Mouse (Mus musculus) bone marrow, adult 2 months (tissue): ENCODE data around the gene Pkd1l3. TPM values are rescaled to one million over a fixed set of nuclear protein-coding genes. Genes with fewer than 3 reads are reported as not detected.

Experiments
- H3K27ac ChIP-seq: fragments of 200-500 bp; 2 replicates; pipeline ENCODE4 v1.5.1; 2012; ENCODE audit warnings: low read depth, mild to moderate bottlenecking, control low read depth, inconsistent platforms, low read length; ENCODE audit not compliant: control insufficient read depth, poor library complexity, insufficient read depth
- H3K4me1 ChIP-seq: fragments of 200-500 bp; 2 replicates; pipeline ENCODE4 v1.6.1; 2011; ENCODE audit warnings: low read length; ENCODE audit not compliant: control insufficient read depth, insufficient read depth
- H3K4me3 ChIP-seq: fragments of 200-500 bp; replicated peaks from 2 replicates; pipeline ENCODE3; 2011; ENCODE audit warnings: mild to moderate bottlenecking, low read depth, low read length, control low read depth; ENCODE audit not compliant: control insufficient read depth
- CTCF ChIP-seq: fragments of 200-500 bp; IDR thresholded peaks from 2 replicates; pipeline ENCODE4 v1.5.1; 2011; ENCODE audit warnings: low read length, control low read depth; ENCODE audit not compliant: control insufficient read depth, insufficient read depth
- POLR2A ChIP-seq: fragments of 200-500 bp; IDR thresholded peaks from 2 replicates; pipeline ENCODE4 v1.6.1; 2011; ENCODE audit warnings: low read depth, mild to moderate bottlenecking, control low read depth, low read length, borderline replicate concordance; ENCODE audit not compliant: control insufficient read depth
- WGBS: fragments of 180-500 bp; shearing (Covaris S2); methylation state at CpG from one replicate; pipeline ENCODE4 v1.1.7; 2018; 5-methylcytosine and 5-hydroxymethylcytosine counted together
- polyA plus RNA-seq: library from polyadenylated mRNA; stranded (reverse); fragments of >200 nt; gene quantifications from 2 replicates; pipeline ENCODE4 v1.2.4, GENCODE M21; 2011; ENCODE audit warnings: low replicate concordance; ENCODE audit not compliant: missing spikeins, insufficient read depth, insufficient read length

The Pkd1l3 gene
- polyA plus RNA-seq, 1 experiment, result 8.3 TPM

DNA sequence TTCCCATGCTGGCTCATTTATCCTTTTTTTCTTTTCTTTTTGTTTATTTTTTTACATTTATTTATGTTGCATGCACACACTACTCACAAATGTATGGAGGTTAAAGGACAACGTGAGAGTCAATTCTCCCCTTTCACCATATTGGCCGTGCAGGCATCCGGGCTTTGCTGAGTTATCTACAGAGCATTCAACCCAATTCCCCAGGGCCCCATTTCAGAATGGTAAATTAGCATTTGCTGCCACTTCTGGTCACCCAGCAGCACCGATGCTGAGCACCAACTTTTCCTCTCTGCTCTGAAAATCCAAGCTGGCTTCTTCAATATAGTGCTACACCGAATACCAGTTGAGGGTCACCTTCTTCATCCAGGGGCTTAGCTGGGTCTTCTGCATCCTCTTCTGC is 24.5 kb downstream of the Pkd1l3 start:
- Histone ChIP-seq H3K4me3 (no peak overlapping the region), H3K27ac (no peak overlapping the region), H3K4me1 (no peaks in the 10 kb centered on the region)
- TF ChIP-seq POLR2A (no peak), CTCF (no peak)
- 78% methylated on average over 5 of the region's 5 CpGs for WGBS

DNA sequence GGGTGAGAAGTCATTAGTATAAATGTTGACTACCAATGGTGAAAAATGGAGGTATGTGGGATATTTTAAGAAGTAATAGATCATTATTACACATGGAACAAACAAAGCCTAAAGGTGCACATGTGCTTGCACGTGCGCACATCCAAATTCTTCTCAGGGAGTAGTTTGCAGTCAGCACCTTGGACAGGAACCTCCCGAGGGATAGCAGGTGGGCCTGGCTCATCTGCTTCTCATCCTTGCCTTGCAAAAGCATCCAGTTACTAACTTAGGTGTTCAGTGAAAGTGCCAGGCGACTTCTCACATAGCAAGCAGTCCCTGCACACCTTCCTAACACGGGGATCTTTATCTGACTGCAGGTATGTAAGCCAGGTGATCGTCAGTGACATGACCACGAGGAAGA is 26.1 kb downstream of the Pkd1l3 start:
- WGBS, result 58% methylated on average over 7 of the region's 7 CpGs
- H3K4me1 ChIP-seq, result no peaks in the 10 kb centered on the region

DNA sequence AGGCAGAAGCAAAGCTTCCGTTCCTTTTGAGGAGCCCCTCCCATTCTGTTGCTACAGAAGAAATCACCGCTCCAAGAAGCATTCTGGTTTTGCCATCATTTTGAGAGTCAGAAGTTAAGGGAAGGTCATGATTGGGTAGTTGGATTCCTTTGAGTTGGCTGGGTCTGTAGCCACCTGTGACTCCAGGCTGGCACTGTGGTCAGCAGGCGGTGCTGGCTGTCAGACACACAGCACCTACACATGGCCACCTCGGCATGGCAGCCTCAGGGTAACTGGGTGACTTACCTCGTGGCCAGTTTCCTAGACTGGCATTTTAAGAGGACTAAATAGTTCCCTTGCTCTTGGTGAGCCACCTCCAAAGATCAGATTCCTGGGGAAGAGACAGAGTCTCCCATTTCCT is 26.9 kb downstream of the Pkd1l3 start:
- Histone ChIP-seq H3K4me1 (no peaks in the 10 kb centered on the region), H3K27ac (no peak overlapping the region), H3K4me3 (no peak overlapping the region)
- TF ChIP-seq CTCF (no peak), POLR2A (no peak)
- 69% methylated on average over 5 of the region's 5 CpGs for WGBS

More for the DNA sequence above, 26.1 kb downstream of the Pkd1l3 start:
- Histone ChIP-seq H3K4me3 (no peak overlapping the region), H3K27ac (no peak overlapping the region)
- TF ChIP-seq POLR2A (no peak), CTCF (no peak)

DNA sequence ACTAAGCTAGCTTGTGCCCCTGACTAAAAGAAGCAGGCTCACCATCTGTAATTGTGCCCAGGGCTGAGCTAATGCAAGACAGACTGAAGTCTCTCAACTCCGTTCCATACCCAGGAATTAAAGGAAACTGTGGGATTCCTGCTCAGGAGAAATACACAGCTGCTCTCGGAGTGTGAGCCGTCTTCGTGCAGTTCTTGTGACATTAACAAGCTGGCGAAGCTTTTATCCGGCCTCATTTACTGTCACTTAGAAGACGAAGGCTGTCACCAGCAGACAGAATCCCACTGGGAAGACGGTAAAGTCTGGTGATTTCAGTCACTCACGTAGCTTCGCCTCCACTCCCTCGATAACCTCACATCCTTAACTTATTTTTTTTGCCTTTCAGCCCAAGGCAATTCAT is 33.0 kb downstream of the Pkd1l3 start:
- no peak overlapping the region for H3K27ac ChIP-seq
- WGBS, result 75% methylated on average over 11 of the region's 11 CpGs
- H3K4me3 ChIP-seq, result no peak overlapping the region
- no peaks in the 10 kb centered on the region for H3K4me1 ChIP-seq
- TF ChIP-seq POLR2A, result no peak
- TF ChIP-seq CTCF, result no peak

DNA sequence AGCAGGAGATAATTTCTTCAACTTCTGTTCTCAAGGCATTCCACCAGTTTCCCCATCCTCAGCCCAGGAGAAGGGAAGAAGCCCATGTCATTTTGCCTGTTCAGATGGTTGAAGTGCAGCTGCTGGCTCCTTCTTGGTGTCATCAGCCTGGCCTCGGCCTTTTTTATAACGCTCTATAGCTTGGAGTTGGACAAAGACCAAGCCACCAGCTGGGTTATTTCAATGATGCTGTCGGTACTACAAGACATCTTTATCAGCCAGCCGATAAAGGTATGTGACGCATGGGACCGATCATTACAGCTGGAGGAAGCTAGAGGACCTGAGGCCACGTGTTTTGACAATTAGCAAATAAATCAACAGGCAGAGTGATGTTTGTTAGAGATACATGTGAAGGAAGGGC is 34.2 kb downstream of the Pkd1l3 start:
- WGBS, result 85% methylated on average over 7 of the region's 7 CpGs
- Histone ChIP-seq H3K4me1 (no peaks in the 10 kb centered on the region), H3K4me3 (no peak overlapping the region), H3K27ac (no peak overlapping the region)
- TF ChIP-seq CTCF (no peak), POLR2A (no peak)

DNA sequence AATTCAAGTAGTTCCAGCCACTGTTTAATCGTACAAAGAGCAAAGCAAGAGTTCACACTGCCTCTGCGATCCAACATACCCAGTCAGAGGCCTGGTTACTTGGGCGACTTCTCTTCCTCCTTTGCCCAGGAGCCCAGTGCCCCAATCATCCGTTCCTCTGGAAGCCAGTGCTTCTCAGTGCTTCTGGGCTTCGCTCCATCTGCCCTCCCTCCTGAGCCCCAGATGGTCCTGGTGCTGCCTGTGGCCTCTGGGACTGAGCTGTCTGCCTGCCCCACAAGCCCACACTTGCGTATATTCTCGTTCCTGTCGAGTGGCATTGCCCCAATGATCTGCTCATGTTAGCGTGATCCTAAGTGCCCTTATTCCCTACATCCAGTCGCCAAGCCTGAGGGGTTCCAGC is 36.5 kb downstream of the Pkd1l3 start:
- H3K27ac ChIP-seq, result no peak overlapping the region
- no peak overlapping the region for H3K4me3 ChIP-seq
- 73% methylated on average over 10 of the region's 10 CpGs for WGBS
- TF ChIP-seq POLR2A, result no peak
- no peak for TF ChIP-seq CTCF
- H3K4me1 ChIP-seq, result no peaks in the 10 kb centered on the region

DNA sequence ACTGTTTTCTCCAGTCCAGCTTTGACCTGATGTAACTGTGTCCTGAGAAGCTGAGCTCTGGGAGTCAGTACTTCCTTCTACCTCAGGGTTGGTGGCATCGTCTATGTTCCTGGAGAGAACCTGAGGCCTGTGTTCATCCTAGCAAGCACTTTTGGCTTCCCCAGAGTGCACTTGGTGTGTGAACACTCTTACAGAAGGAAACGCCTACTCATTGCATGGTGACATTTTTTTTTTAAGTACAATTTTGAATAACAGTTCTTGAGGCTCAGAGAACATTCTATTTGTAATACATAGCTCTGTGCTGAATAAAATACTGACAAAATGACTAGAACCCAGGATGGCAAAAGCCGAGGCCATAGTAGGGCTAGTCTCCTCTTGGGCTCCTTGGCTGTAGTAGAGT is 42.5 kb downstream of the Pkd1l3 start:
- no peak overlapping the region for H3K27ac ChIP-seq
- no peaks in the 10 kb centered on the region for H3K4me1 ChIP-seq
- TF ChIP-seq CTCF, result no peak
- no peak for TF ChIP-seq POLR2A
- no peak overlapping the region for H3K4me3 ChIP-seq
- 71% methylated on average over 3 of the region's 3 CpGs for WGBS

DNA sequence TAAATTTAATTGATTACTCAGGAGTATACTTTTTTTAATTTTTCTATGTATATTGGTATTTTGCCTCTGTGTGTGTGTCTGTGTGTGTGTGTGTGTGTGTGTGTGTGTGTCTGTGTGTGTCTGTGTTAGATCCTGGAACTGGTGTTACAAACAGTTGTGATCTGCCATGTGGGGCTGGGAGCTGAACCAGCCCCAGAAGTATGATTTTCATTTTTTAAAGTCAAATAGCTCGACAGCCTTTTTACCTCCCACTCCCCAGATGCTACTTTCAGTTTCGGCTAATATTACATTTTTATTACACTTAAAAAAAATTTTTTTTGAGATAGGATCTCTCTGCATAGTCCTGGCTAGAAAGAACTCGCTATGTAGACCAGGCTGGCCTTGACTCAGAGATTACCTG is 48.0 kb downstream of the Pkd1l3 start:
- Histone ChIP-seq H3K27ac (no peak overlapping the region), H3K4me3 (no peak overlapping the region), H3K4me1 (no peaks in the 10 kb centered on the region)
- 64% methylated on average over 3 of the region's 3 CpGs for WGBS
- TF ChIP-seq POLR2A (no peak), CTCF (no peak)

DNA sequence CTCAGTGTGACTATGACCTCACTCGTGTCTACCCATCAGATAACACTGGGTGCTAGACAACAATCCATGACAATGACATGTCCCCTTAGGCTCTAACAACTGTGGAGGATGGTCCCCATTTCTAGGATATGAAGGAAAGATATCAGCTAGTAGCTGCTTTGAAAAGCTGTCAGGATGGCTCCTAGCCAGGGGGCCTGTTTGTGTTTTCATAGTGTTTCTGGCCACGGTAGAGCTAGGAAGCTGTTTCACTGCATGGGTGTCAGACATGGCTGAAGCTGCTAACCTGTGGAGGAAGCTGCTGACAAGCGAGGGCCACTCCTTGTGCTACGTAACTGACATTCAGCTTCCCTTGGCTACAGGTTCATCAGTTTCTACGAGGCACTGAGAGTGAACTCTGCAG is 52.3 kb downstream of the Pkd1l3 start:
- TF ChIP-seq POLR2A, result no peak
- TF ChIP-seq CTCF, result no peak
- 77% methylated on average over 5 of the region's 5 CpGs for WGBS

More for the DNA sequence above, 52.3 kb downstream of the Pkd1l3 start:
- no peak overlapping the region for H3K27ac ChIP-seq
- H3K4me1 ChIP-seq, result no peaks in the 10 kb centered on the region
- H3K4me3 ChIP-seq, result no peak overlapping the region
